Mouse (Mus musculus): ENCODE data around the gene Tmem131. TPM values are rescaled to one million over a fixed set of nuclear protein-coding genes. Genes with fewer than 3 reads are reported as not detected.
A peak's percentile ranks its signal among the peaks of the same experiment; 100 is the strongest.

The Tmem131 gene
- polyA plus RNA-seq, 1 experiment from 2014 or later = 14.9 TPM

GRCm38 (mm10) chr1:36923911-36924310 lies 19.6 kb downstream of the Tmem131 start:
- Histone ChIP-seq H3K9me3 (replicated peaks) (no peaks in the 10 kb centered on the region), H3K36me3 (peaks cover 3% of the 10 kb centered on the region; the same call in 1 of the 2 replicates), H3K27me3 (replicated peaks) (no peaks in the 10 kb centered on the region), H3K4me2 (peak overlapping the region; percentile 69), H3K4me1 (peaks cover 95% of the 10 kb centered on the region), H3K27ac (peak overlapping the region; percentile 100), H3K9ac (peak overlapping the region; percentile 40; the same call in 1 of the 2 replicates), H3K4me3 (no peak overlapping the region)
- ATAC-seq = no peak

GRCm38 (mm10) chr1:36922623-36923421 lies 20.6 kb downstream of the Tmem131 start:
- Histone ChIP-seq H3K27ac (peak overlapping the region; percentile 100), H3K9ac (peak overlapping the region; percentile 40; the same call in 1 of the 2 replicates), H3K4me1 (peaks cover 97% of the 10 kb centered on the region), H3K9me3 (replicated peaks) (no peaks in the 10 kb centered on the region), H3K4me3 (0 out of 2 replicates have a peak overlapping the region, but pooled peaks have one; percentile 6), H3K4me2 (peak overlapping the region; percentile 69), H3K27me3 (replicated peaks) (no peaks in the 10 kb centered on the region), H3K36me3 (peaks cover 3% of the 10 kb centered on the region; the same call in 1 of the 2 replicates)
- ATAC-seq = no peak
- 49% methylated on average over 4 of the region's 4 CpGs for WGBS (ENCODE audit: insufficient replicate concordance)

DNA sequence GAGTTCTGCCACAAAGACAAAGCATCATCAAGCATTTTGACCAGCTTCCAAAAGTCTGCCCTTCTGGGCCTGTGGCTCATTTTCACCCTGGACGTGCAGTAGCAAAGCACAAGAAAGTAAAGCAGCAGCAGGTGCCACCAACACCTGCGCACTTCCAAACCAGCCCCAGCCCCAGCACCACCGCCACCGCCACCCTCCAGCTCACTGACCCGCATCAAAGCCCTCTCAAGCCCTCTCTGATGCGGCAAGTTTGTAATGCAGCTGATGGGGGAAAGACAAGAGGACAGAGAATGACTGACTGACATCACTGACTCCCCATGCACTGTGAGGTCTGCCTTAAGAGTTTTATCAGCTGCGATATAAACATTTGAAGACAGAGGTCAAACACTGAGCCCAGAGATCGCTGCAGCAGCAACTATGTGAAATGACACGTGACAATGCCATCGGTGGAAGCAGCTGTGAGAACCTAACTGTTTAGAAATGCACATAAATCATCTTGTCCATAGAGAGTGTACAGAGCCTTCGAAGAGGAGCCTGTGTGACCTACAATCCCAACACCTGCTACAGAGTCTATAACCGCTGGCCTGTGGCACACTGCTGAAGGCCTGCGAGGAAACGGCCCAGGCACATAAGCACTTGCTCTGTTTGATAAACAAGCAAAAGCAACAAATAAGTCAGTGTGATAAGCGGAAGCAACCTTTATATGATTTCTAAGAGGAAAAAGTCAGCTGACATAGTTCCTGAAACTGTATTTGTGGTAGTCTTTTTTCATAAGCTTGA lies 21.7 kb downstream of the Tmem131 start:
- peak overlapping the region; percentile 100 for H3K27ac ChIP-seq
- H3K27me3 ChIP-seq (replicated peaks) = no peaks in the 10 kb centered on the region
- WGBS (ENCODE audit: insufficient replicate concordance) = 54% methylated on average over 15 of the region's 15 CpGs
- no peak for ATAC-seq
- no peaks in the 10 kb centered on the region for H3K9me3 ChIP-seq (replicated peaks)
- H3K36me3 ChIP-seq = peaks cover 5% of the 10 kb centered on the region
- peak overlapping the region; percentile 69 for H3K4me2 ChIP-seq
- peak overlapping the region; percentile 64 for H3K9ac ChIP-seq
- H3K4me3 ChIP-seq = no peak overlapping the region
- H3K4me1 ChIP-seq = peaks cover 98% of the 10 kb centered on the region

DNA sequence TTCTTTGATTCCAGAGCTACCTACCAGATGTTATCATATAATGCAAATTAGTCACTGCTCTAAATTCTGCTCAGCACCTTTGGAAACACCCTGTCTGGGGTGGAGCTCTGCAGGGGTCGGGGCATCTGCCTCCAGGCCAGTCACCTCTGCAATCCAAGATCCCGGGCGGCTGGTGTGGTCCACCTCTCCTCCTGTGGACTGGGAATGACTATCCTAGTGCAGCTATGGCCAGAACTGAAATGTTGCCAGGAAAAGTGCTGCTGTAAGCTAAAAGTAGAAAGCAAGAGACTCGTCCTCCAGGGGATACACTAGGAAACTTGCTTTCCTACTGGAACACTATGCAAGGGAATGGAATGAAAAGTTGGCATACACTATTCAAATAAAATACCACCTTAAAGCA lies 22.7 kb downstream of the Tmem131 start:
- peak overlapping the region; percentile 100 for H3K27ac ChIP-seq
- H3K4me1 ChIP-seq = peaks cover 98% of the 10 kb centered on the region
- peaks cover 14% of the 10 kb centered on the region for H3K36me3 ChIP-seq
- no peaks in the 10 kb centered on the region for H3K9me3 ChIP-seq (replicated peaks)
- H3K9ac ChIP-seq = peak overlapping the region; percentile 64
- H3K4me2 ChIP-seq = peak overlapping the region; percentile 69
- no peak for ATAC-seq
- WGBS (ENCODE audit: insufficient replicate concordance) = 28% methylated on average over 4 of the region's 4 CpGs
- no peaks in the 10 kb centered on the region for H3K27me3 ChIP-seq (replicated peaks)
- peak overlapping the region; percentile 33 for H3K4me3 ChIP-seq

DNA sequence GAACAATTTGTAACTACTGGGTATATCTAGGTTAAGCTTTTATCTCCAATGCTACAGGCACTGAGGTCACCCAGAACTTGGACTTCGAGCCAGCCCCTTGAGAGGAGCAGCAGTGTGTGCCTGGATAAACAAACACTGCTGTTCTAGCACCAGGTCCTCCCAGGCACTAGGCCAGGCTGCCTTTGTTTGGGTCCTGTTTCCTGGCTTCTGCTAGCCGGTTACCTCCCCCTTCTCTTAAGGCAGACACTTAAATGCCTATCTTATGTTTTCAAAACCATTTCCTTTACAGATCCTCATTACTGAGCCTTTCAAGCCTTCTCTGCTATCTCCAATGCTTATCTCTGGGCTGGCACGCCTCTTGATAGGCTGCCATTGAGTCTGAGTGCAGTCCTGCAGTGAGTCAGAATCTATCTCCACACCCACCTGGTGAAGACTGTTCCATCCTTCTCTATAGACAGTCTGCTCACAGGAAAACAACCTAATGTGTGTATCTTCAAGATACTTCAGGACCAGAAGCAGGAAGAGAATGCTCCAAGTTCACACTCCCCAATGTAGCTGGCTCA lies 23.2 kb downstream of the Tmem131 start:
- peak overlapping the region; percentile 33 for H3K4me3 ChIP-seq
- H3K9ac ChIP-seq = peak overlapping the region; percentile 64
- H3K36me3 ChIP-seq = peaks cover 17% of the 10 kb centered on the region
- peak overlapping the region; percentile 69 for H3K4me2 ChIP-seq
- no peaks in the 10 kb centered on the region for H3K9me3 ChIP-seq (replicated peaks)
- peak overlapping the region; percentile 100 for H3K27ac ChIP-seq
- 4% methylated on average over 3 of the region's 3 CpGs for WGBS (ENCODE audit: insufficient replicate concordance)
- peaks cover 99% of the 10 kb centered on the region for H3K4me1 ChIP-seq
- no peaks in the 10 kb centered on the region for H3K27me3 ChIP-seq (replicated peaks)
- peak; percentile 80 for ATAC-seq

DNA sequence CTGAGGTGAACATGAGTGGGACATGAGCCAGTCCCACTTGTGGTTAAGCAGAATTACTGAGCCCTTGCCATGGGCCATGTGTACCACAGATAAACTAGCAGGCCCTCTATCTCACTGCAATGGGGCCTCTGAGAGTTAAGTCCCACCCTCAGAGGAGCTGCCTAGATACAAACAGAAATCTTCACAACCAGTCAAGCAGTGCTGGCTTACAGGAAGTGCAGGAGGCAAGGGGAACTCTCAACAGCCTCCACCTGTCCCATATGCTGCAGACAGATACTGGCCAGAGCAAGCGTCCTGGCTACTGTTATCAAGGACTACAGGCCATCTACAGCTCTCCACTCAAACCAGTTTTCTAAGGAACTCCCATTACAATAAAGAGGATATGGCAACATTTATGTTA lies 23.7 kb downstream of the Tmem131 start:
- no peaks in the 10 kb centered on the region for H3K27me3 ChIP-seq (replicated peaks)
- H3K4me1 ChIP-seq = peaks cover 100% of the 10 kb centered on the region
- H3K36me3 ChIP-seq = peaks cover 17% of the 10 kb centered on the region
- peak overlapping the region; percentile 33; the same call in 1 of the 2 replicates for H3K4me3 ChIP-seq
- no peaks in the 10 kb centered on the region for H3K9me3 ChIP-seq (replicated peaks)
- H3K9ac ChIP-seq = peak overlapping the region; percentile 64
- peak overlapping the region; percentile 100 for H3K27ac ChIP-seq
- peak; percentile 91 for ATAC-seq
- peak overlapping the region; percentile 69 for H3K4me2 ChIP-seq
- 3% methylated on average over 1 of the region's 1 CpGs for WGBS (ENCODE audit: insufficient replicate concordance)

GRCm38 (mm10) chr1:36917423-36917822 lies 26.0 kb downstream of the Tmem131 start:
- peak overlapping the region; percentile 100 for H3K27ac ChIP-seq
- peak; percentile 19 for ATAC-seq
- H3K36me3 ChIP-seq = peaks cover 17% of the 10 kb centered on the region
- peaks cover 98% of the 10 kb centered on the region for H3K4me1 ChIP-seq
- H3K9ac ChIP-seq = peak overlapping the region; percentile 45; the same call in 1 of the 2 replicates
- WGBS (ENCODE audit: insufficient replicate concordance) = 31% methylated on average over 1 of the region's 1 CpGs
- H3K4me3 ChIP-seq = no peak overlapping the region
- no peaks in the 10 kb centered on the region for H3K9me3 ChIP-seq (replicated peaks)
- H3K4me2 ChIP-seq = peak overlapping the region; percentile 69
- no peaks in the 10 kb centered on the region for H3K27me3 ChIP-seq (replicated peaks)

DNA sequence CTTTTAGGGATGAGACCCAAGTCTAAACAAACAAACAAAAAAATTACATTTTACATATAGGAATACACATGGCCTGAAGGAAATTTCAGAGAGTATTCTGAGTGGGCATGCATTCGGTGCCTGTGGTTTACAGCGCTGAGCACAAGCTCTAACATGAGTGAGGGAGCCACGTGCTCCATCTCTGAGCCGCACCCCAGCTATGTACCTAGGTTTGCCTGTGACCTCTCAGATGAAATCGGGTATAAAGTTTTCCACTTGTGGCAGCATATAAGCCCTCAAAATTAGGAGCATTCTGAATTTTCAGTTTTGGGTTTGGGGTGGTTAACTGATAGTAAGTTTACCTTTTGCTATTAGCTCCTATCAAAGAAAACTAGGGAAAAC lies 28.3 kb downstream of the Tmem131 start:
- H3K27me3 ChIP-seq (replicated peaks) = no peaks in the 10 kb centered on the region
- peaks cover 91% of the 10 kb centered on the region for H3K4me1 ChIP-seq
- H3K36me3 ChIP-seq = peaks cover 13% of the 10 kb centered on the region
- no peak overlapping the region for H3K4me3 ChIP-seq
- 72% methylated on average over 5 of the region's 5 CpGs for WGBS (ENCODE audit: insufficient replicate concordance)
- no peaks in the 10 kb centered on the region for H3K9me3 ChIP-seq (replicated peaks)
- peak overlapping the region; percentile 100 for H3K27ac ChIP-seq
- H3K4me2 ChIP-seq = 0 out of 2 replicates have a peak overlapping the region, but pooled peaks have one; percentile 3
- peak overlapping the region; percentile 52 for H3K9ac ChIP-seq
- ATAC-seq = no peak

DNA sequence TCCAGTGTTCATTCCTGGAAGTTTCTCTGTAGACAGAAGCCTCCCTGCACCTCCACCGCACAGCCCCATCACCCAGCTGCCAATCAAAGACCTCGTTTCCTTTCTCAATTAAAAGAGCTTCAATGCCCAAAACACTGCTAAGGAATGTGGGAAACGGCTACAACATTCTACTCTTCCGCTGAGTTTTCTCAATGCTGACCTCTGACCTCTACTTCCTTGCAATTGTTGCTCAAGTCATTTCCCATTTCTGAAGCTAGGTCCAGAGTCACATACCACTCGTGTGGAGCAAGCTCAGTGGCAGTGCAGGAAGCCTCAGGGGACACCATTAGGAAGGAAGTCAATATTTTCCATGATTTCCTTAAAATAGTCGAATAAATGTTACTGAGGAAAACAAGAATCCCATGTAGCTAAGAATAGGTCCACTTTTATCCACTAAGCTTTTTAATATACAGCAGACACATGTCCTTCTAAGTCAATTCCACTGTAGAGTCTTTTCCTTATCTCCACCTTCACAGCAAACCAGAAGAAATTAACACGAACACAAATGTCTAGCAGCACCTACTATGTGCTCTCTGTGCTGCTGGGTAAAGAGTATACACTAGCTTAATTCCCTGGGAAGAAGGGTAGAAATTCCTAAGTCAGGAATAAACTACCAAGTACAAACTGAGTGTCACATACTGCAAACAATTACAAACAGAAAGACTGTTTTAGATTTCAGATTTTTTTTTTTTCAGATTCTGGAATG lies 28.8 kb downstream of the Tmem131 start:
- Histone ChIP-seq H3K27ac (peak overlapping the region; percentile 100), H3K4me3 (no peak overlapping the region), H3K4me2 (peak overlapping the region; percentile 9), H3K36me3 (peaks cover 13% of the 10 kb centered on the region), H3K4me1 (peaks cover 91% of the 10 kb centered on the region), H3K9me3 (replicated peaks) (no peaks in the 10 kb centered on the region), H3K27me3 (replicated peaks) (no peaks in the 10 kb centered on the region), H3K9ac (no peak overlapping the region; the same call in 1 of the 2 replicates)
- 22% methylated on average over 7 of the region's 7 CpGs for WGBS (ENCODE audit: insufficient replicate concordance)
- no peak for ATAC-seq

- Histone ChIP-seq H3K4me2 (no peak overlapping the region), H3K9me3 (replicated peaks) (no peaks in the 10 kb centered on the region), H3K36me3 (peaks cover 13% of the 10 kb centered on the region), H3K9ac (no peak overlapping the region), H3K4me3 (no peak overlapping the region), H3K27ac (peak overlapping the region; percentile 15; the same call in 1 of the 2 replicates), H3K27me3 (replicated peaks) (no peaks in the 10 kb centered on the region), H3K4me1 (peaks cover 89% of the 10 kb centered on the region)
- WGBS (ENCODE audit: insufficient replicate concordance) = 62% methylated on average over 7 of the region's 7 CpGs
- ATAC-seq = no peak
Observed at GRCm38 (mm10) chr1:36913806-36914205, 29.7 kb downstream of the Tmem131 start.

- Histone ChIP-seq H3K4me1 (peaks cover 85% of the 10 kb centered on the region), H3K27me3 (replicated peaks) (no peaks in the 10 kb centered on the region), H3K9ac (no peak overlapping the region), H3K27ac (no peak overlapping the region), H3K4me3 (no peak overlapping the region), H3K4me2 (no peak overlapping the region), H3K9me3 (replicated peaks) (no peaks in the 10 kb centered on the region), H3K36me3 (peaks cover 25% of the 10 kb centered on the region)
- ATAC-seq = no peak
- WGBS (ENCODE audit: insufficient replicate concordance) = 81% methylated on average over 1 of the region's 1 CpGs
Observed at GRCm38 (mm10) chr1:36912239-36912638, 31.2 kb downstream of the Tmem131 start.
